Mouse (Mus musculus) forebrain, embryonic 14.5 days (tissue): ENCODE results near the gene Tspan17. TPM values are rescaled to one million over a fixed set of nuclear protein-coding genes. Genes with fewer than 3 reads are reported as not detected.
A peak's percentile ranks its signal among the peaks of the same experiment; 100 is the strongest.

Experiments
- ATAC-seq: fragments of 200-750 bp; cut with Nextera tagmentation; 2 replicates; pipeline ENCODE4 v1.8.0; 2017; ENCODE audit warnings: mild to moderate bottlenecking, moderate library complexity
- DNase-seq: peaks from one replicate; pipeline ENCODE4 v3.0.0-alpha.2; 2015; ENCODE audit warnings: low spot score
- H3K27ac ChIP-seq: fragments of 300-500 bp; sonication (generic); 2 replicates; pipeline ENCODE4 v1.5.1; 2014; ENCODE audit warnings: low read depth, mild to moderate bottlenecking, control low read depth, low read length, moderate library complexity
- H3K27me3 ChIP-seq: fragments of 300-500 bp; sonication (generic); replicated peaks from 2 replicates; pipeline ENCODE4 v1.6.1; 2014; ENCODE audit warnings: low read length, control low read depth, mixed read lengths; ENCODE audit not compliant: control insufficient read depth, insufficient read depth
- H3K36me3 ChIP-seq: fragments of 300-500 bp; sonication (generic); 2 replicates; pipeline ENCODE4 v1.6.1; 2014; ENCODE audit warnings: low read length, control low read depth; ENCODE audit not compliant: control insufficient read depth, insufficient read depth
- H3K4me1 ChIP-seq: fragments of 300-500 bp; sonication (generic); 2 replicates; pipeline ENCODE4 v1.6.1; 2014; ENCODE audit warnings: antibody characterized with exemption, low read length, control low read depth; ENCODE audit not compliant: control insufficient read depth, insufficient read depth
- H3K4me2 ChIP-seq: fragments of 300-500 bp; sonication (generic); 2 replicates; pipeline ENCODE4 v1.6.1; 2014; ENCODE audit warnings: mild to moderate bottlenecking, control low read depth, low read length
- H3K4me3 ChIP-seq: fragments of 300-500 bp; sonication (generic); 2 replicates; pipeline ENCODE4 v1.5.1; 2014; ENCODE audit warnings: low read depth, low read length, control low read depth
- H3K9ac ChIP-seq: fragments of 300-500 bp; sonication (generic); 2 replicates; pipeline ENCODE4 v1.6.1; 2014; ENCODE audit warnings: mild to moderate bottlenecking, low read length, control low read depth, moderate library complexity
- H3K9me3 ChIP-seq: fragments of 300-500 bp; sonication (generic); replicated peaks from 2 replicates; pipeline ENCODE4 v1.6.1; 2016; ENCODE audit warnings: low read length, control low read depth, mixed read lengths; ENCODE audit not compliant: control insufficient read depth
- WGBS: fragments of 180-500 bp; shearing (Covaris S2); extraction: QIAGEN DNeasy Blood & Tissue Kit; methylation state at CpG from one replicate; pipeline ENCODE4 v1.1.7; 2014; 5-methylcytosine and 5-hydroxymethylcytosine counted together
- polyA plus RNA-seq: library from polyadenylated mRNA; unstranded; fragments of >200 nt; fragmentation: Nextera tagmentation; extraction: Ambion mirVana; gene quantifications from 2 replicates; pipeline ENCODE4 v1.2.1, GENCODE M21; 2014

Gene Tspan17
- polyA plus RNA-seq, 1 experiment from 2014 or later, result 16.3 TPM

DNA sequence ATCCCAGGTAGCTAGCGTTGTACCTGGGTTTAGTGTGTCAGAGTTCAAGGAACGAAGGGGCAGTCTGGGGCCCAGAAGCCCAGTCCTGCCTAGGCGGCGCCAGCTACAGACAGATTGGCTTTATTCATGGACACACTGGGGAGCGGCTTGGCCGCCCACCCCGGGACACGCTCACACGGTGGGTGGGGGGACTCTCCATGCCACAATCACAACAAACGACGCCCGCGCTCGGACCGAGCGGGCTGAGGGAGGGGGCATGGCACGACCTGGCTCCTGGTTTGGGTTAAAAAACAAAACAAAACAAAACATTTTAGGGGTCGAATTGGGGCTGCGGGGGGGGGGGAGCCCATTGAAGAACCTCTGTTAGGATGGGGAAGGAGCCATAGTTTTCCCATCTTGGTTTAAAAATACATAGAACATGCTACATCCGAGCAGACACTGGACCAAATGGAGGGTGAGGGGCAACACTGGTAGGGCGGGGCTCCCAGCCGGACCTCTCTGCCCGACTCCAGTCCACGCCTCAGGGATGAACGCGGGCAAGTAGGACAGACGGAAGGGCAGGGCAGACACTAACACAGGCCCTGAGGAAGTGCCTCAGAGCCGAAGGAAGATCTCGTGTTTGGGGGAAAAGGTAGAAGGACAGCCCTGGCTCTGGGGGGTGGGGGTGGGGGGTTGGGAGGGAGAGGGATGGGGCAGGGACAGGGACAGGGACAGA lies 30.3 kb upstream of the Tspan17 start:
- peaks cover 5% of the 10 kb centered on the region; the same call in 1 of the 2 replicates for H3K27me3 ChIP-seq
- peaks cover 46% of the 10 kb centered on the region for H3K4me1 ChIP-seq
- H3K4me2 ChIP-seq, result peak overlapping the region; percentile 85
- peak overlapping the region; percentile 42 for H3K4me3 ChIP-seq
- peak overlapping the region; percentile 45; the same call in 1 of the 2 replicates for H3K9ac ChIP-seq
- ATAC-seq (no peak), DNase-seq (no peak)
- under 1% methylated on average over 29 of the region's 29 CpGs for WGBS
- no peaks in the 10 kb centered on the region for H3K36me3 ChIP-seq
- H3K27ac ChIP-seq, result peak overlapping the region; percentile 94
- no peaks in the 10 kb centered on the region for H3K9me3 ChIP-seq

DNA sequence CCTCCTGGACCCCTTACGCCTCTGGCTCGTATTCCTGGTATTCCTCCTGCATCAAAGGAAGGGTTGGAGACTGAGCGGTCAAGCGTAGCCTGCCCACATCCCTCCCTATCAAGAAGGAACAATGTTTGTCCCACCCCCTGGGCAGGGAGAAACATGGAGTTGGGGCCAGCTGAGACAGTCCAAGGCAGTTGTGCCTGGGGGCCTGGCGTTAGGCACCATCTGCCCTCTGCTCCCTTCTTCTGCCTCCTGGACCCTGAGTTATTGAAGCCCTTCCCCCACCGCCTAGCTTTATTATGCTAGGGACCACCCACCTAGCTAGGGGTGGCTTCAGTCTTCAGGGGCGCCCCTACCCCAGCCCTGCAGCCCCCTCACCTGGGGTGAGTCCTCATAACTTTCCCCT lies 29.7 kb upstream of the Tspan17 start:
- ATAC-seq, result no peak
- Histone ChIP-seq H3K9me3 (no peaks in the 10 kb centered on the region), H3K4me2 (peak overlapping the region; percentile 85), H3K9ac (peak overlapping the region; percentile 45; the same call in 1 of the 2 replicates), H3K27ac (no peak overlapping the region), H3K27me3 (peaks cover 10% of the 10 kb centered on the region), H3K4me1 (peaks cover 41% of the 10 kb centered on the region), H3K36me3 (no peaks in the 10 kb centered on the region), H3K4me3 (no peak overlapping the region)
- WGBS, result 8% methylated on average over 7 of the region's 7 CpGs
- no peak for DNase-seq

DNA sequence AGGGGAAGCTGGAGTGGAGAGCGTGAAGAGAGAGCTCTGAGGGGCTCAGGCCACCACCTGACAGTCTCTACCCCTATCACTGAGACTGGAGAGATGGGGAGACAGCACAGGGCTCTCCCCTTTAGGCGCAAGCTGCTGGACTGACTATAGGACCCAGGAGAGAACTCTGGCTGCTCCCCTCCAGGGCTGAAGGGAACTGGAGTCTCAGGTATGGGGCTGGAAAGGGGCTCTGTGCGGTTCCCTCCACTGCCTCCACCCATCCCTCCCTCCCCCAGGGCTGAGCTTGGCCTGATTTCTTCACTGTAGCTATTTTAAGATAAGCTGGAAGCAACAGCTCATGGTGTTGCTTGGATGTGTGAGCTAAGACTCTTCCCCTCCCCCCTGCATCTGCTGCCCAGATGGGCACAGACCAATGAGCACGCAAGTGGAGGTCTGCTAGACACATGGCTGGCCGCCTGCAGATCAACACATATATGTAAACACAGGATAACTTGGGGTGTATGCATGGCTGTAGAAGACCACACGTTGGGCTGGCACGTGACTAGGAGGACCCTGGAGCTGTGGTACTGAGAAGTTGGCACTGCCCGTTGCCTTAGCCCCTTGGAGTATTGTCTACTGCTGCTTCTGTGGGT lies 28.9 kb upstream of the Tspan17 start:
- H3K4me1 ChIP-seq, result peaks cover 35% of the 10 kb centered on the region

DNA sequence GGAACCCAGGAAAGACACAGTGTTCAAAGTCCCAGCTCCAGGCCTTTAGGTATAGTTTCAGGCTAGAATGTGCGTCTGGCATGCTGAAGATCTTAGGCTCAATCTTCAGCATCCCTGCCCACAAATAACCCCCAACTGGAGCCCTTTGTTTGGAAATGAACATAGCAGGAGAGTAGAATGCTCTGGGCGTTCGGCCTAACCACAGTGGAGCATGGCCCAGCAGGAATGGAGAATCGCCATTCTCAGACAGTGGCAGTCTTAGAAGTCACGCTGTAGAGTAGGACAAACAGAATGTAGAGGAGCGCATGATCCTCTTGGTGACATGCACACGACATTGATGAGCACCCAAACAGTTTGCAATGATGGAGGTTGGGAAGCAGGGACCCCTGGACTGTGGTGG lies 28.3 kb upstream of the Tspan17 start:
- H3K36me3 ChIP-seq, result no peaks in the 10 kb centered on the region
- H3K4me1 ChIP-seq, result peaks cover 30% of the 10 kb centered on the region
- no peak overlapping the region for H3K4me3 ChIP-seq
- no peaks in the 10 kb centered on the region for H3K9me3 ChIP-seq
- no peak overlapping the region for H3K9ac ChIP-seq
- 67% methylated on average over 7 of the region's 7 CpGs for WGBS
- ATAC-seq (no peak), DNase-seq (no peak)
- H3K4me2 ChIP-seq, result no peak overlapping the region
- H3K27me3 ChIP-seq, result peaks cover 22% of the 10 kb centered on the region
- H3K27ac ChIP-seq, result no peak overlapping the region

More for the DNA sequence above, 28.9 kb upstream of the Tspan17 start:
- Histone ChIP-seq H3K4me2 (no peak overlapping the region), H3K9ac (no peak overlapping the region), H3K27ac (no peak overlapping the region), H3K27me3 (peaks cover 16% of the 10 kb centered on the region), H3K4me3 (no peak overlapping the region), H3K9me3 (no peaks in the 10 kb centered on the region), H3K36me3 (no peaks in the 10 kb centered on the region)
- 57% methylated on average over 8 of the region's 8 CpGs for WGBS
- ATAC-seq (peak; percentile 3; the same call in 1 of the 2 replicates), DNase-seq (peak; percentile 67)

DNA sequence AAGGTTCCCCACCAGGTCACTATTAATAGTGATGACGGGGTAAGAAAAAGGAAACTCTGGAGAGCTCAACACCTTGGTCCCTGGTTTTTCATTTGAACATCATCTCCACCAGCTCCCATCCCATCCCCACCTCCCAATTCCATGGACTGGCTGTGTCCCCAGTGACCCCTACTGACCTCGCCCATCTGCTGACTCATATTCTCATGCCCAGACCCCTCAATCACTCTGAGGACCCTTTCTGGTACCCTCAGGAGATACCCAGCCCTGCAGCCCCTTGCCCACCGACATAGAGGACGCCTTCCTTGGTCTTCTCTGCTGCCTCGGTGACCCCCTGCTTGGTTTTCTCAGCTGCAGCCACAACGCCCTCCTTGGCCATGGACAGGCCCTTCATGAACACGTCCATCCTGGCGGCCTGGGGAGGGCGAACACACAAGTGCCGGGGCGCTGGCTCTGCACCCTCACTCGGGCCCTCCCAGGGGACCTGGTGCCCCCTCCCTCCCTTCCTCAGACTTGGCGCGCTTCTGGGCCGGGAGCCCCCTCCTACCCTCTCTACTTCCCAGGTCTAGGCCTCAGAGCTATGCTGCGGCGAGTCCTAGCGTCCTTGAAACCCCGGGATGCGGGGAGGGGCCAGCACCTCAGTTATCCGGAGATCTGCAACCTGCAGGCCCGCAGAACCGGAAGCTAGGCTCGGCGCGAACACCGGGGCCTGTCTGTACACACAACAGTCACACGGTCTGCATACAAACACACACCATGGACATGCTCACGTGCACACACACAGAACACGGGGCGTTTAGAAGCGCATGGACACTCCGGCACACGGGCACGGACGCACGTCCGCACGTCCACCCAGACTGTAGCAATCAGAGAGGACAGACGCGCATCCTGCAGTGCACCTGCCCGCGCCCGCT lies 23.6 kb upstream of the Tspan17 start:
- DNase-seq, result no peak
- Histone ChIP-seq H3K27ac (no peak overlapping the region), H3K4me3 (peak overlapping the region; percentile 45), H3K9me3 (no peaks in the 10 kb centered on the region), H3K4me2 (peak overlapping the region; percentile 89), H3K9ac (peak overlapping the region; percentile 68), H3K36me3 (no peaks in the 10 kb centered on the region), H3K27me3 (peaks cover 27% of the 10 kb centered on the region), H3K4me1 (0 out of 2 replicates have a peak, but pooled peaks cover 3% of the 10 kb centered on the region)
- 5% methylated on average over 44 of the region's 44 CpGs for WGBS
- ATAC-seq, result peak; percentile 59

DNA sequence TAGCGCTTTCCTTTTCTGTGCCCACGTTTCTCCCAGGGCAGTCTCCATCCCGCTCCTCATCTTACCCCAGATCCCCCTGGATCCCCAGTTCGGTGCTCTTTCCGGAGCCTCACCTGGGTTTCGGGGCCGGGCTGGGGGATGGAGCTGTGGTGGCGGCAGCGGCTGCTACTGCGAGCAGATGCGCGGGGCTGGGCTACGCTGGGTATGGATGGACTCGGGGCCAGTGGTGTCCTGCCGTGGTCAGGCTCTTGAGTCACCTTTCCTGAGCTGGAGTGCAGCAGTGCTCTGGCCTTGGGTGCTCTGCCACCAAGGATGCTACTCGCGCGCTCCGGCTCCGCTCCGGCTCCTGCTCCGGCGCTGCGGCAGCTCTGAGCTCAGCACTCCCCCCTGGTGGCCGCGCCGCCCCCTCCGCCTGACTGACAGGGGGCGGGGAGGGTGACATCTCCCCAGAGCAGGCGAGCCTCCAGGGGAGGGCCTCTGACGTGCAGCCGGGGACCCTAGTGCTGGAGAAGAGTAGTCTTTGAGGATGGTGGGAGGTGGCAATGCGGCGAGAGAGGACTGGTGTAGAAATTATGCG lies 22.9 kb upstream of the Tspan17 start, which contains the start of gene Sncb:
Gene Sncb, minus strand, starts transcription at position 404 of the 577 bp plus-strand sequence.
- Histone ChIP-seq H3K27me3 (peaks cover 27% of the 10 kb centered on the region), H3K4me2 (peak within 1 kb of the TSS; percentile 89), H3K4me1 (0 out of 2 replicates have a peak, but pooled peaks cover 3% of the 10 kb centered on the region), H3K9ac (peak within 1 kb of the TSS; percentile 68), H3K4me3 (peak within 1 kb of the TSS; percentile 45), H3K36me3 (no peaks in the 10 kb centered on the region), H3K9me3 (no peaks in the 10 kb centered on the region), H3K27ac (no peak within 1 kb of the TSS)
- WGBS, result 1% methylated on average over 35 of the region's 35 CpGs
- peak; percentile 91 for ATAC-seq
- DNase-seq, result peak; percentile 82

DNA sequence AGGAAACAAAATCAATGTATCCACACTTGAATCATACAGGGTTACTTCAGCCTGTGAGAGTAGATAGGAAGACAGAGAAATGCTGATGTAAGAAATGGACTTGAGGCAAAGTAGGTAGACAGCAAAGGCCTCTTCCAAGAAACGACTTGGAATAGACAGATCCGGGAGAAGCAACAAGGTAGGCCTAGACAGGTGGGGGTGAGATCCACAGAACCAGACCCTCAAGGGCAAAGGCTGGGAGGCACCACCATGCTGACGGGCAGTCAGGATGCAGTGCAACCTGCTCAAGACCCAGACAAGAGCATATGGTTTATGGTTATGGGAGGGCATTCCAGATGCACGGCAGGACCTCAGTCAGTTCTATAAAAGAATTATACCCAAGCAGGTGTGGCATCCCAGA lies 22.2 kb upstream of the Tspan17 start:
- Histone ChIP-seq H3K4me1 (0 out of 2 replicates have a peak, but pooled peaks cover 3% of the 10 kb centered on the region), H3K4me2 (peak overlapping the region; percentile 89; the same call in 1 of the 2 replicates), H3K9ac (no peak overlapping the region), H3K4me3 (no peak overlapping the region), H3K27me3 (peaks cover 27% of the 10 kb centered on the region), H3K27ac (no peak overlapping the region), H3K36me3 (no peaks in the 10 kb centered on the region), H3K9me3 (no peaks in the 10 kb centered on the region)
- WGBS, result 77% methylated on average over 4 of the region's 4 CpGs
- DNase-seq (no peak), ATAC-seq (no peak)

DNA sequence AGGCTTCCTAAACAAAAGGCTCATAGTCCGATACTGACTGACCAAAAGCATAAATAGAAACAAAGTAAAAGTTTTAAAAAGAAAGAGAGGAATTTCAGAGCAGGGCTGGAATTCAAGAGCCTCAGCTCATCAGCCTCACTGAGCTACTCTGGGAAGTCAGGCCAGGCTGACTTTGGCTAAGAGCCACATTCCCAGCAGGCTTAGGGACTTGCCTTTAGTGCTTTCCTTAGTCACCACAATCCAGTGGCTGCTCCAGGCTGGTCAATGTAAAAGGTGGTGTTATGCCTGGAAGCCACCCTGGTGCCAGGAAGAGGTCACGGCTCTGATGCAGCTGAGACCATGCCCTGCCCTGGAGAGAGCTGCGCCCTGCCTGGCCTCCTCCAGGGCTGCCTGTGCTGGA lies 8.6 kb upstream of the Tspan17 start:
- WGBS, result 78% methylated on average over 3 of the region's 3 CpGs
- ATAC-seq, result no peak
- H3K9me3 ChIP-seq, result no peaks in the 10 kb centered on the region
- H3K4me2 ChIP-seq, result no peak overlapping the region
- no peak overlapping the region for H3K4me3 ChIP-seq
- H3K27ac ChIP-seq, result no peak overlapping the region
- H3K9ac ChIP-seq, result no peak overlapping the region
- H3K27me3 ChIP-seq, result no peaks in the 10 kb centered on the region
- peak; percentile 74 for DNase-seq
- no peaks in the 10 kb centered on the region; the same call in 1 of the 2 replicates for H3K4me1 ChIP-seq
- no peaks in the 10 kb centered on the region for H3K36me3 ChIP-seq
